Mouse (Mus musculus) erythroblast, embryonic 14.5 days (primary cell): ENCODE data around the gene Cops3.

ENCODE experiments used
- GATA1 ChIP-seq: IDR thresholded peaks from 2 replicates; pipeline ENCODE4 v1.6.1; 2012; ENCODE audit warnings: low read length, inconsistent platforms, mixed read lengths
- TAL1 ChIP-seq: IDR thresholded peaks from 3 replicates; pipeline ENCODE4 v1.6.1; 2012; ENCODE audit warnings: low read length, inconsistent platforms, mixed read lengths

DNA sequence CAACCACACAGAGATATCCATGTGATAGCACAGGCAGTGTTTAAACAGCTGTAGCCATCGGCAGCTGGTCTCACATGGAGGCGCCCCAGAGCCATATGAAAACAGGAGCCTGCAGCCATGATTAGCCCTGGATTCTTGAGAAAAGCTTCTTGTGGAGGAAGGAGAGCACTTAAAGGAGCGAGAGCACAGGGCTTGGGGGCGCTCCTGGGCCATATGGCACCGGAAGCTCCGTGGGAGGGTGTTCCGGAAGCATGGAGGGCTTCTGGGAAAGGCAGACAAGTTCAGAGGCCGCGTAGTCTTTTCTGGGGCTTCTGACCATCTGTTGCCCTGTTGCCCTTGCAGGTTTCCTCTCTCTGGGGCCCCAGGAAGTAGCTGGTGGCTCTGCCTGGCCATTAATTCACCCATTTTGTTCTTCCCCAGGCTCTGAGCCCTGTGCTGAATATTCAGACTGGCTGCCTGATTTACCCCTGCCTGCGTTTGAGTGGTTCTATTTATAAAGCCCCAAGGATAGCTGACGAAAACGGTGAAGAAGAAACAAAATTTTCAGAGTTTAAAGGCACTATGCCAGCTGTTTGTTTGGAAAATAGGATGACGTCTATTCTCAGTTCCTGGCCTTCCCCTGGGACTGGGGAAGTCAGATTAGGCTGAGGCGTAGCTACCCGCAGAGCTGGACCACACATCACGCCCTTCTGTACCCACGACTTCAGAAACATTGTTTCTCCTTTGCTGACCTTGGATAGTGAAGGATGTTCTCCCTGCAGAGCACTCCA, 45.8 kb upstream of the Cops3 start:
- TF ChIP-seq GATA1: no peak
- TF ChIP-seq TAL1: no peak
